ENCODE assay signal across 20 mouse cellular contexts in genomic region chr5:126324847-126325246, GRCm38 (mm10).
A peak's percentile ranks its signal among the peaks of the same experiment; 100 is the strongest.
DNase-seq lines count a peak whose midpoint lies in the region; ATAC-seq and TF ChIP-seq lines count a peak whose summit lies in the region.
"Had no signal": no experiment of that assay in that cellular context is flagged by ENCODE, and none has a peak within 500 bp of the region (broad histone marks: within the 10 kb centered on the region; RNA-seq: fewer than 3 reads in every experiment).

No protein-coding gene starts in this region.

- no peak overlapping the region for H3K4me3 ChIP-seq in forebrain, embryonic 11.5 days (ENCODE audit: low read depth, low read length)
- no peak overlapping the region for H3K4me3 ChIP-seq in forebrain, embryonic 15.5 days
- no peak overlapping the region for H3K4me3 ChIP-seq in kidney, postnatal 0 days (replicated peaks; ENCODE audit: low read depth, low read length)
- no peak overlapping the region for H3K4me3 ChIP-seq in testis, adult 2 months (ENCODE audit: control insufficient read depth, low read depth, low read length)
- H3K4me3 ChIP-seq: heart, embryonic 12.5 days; liver, embryonic 15.5 days; midbrain, embryonic 12.5 days; neural tube, embryonic 12.5 days had no signal

- H3K9me3 ChIP-seq in forebrain, embryonic 11.5 days (ENCODE audit: control insufficient read depth, low read length), result no peaks in the 10 kb centered on the region
- H3K9me3 ChIP-seq in forebrain, embryonic 15.5 days, result no peaks in the 10 kb centered on the region
- H3K9me3 ChIP-seq in kidney, postnatal 0 days (replicated peaks; ENCODE audit: low read length), result no peaks in the 10 kb centered on the region
- H3K9me3 ChIP-seq: neural tube, embryonic 12.5 days had no signal

- no peak for TF ChIP-seq POLR2A in testis, adult 2 months (IDR thresholded peaks at IDR 0.05; ENCODE audit: control insufficient read depth, low read depth, low read length)

- no peaks in the 10 kb centered on the region for H3K27me3 ChIP-seq in forebrain, embryonic 11.5 days (ENCODE audit: control insufficient read depth, insufficient read depth, low read length)
- H3K27me3 ChIP-seq in forebrain, embryonic 15.5 days, result no peaks in the 10 kb centered on the region
- no peaks in the 10 kb centered on the region for H3K27me3 ChIP-seq in kidney, postnatal 0 days (ENCODE audit: insufficient read depth, low read length)
- no peaks in the 10 kb centered on the region for H3K27me3 ChIP-seq in testis, adult 2 months (ENCODE audit: control insufficient read depth, insufficient read depth, low read length)
- H3K27me3 ChIP-seq: heart, embryonic 12.5 days; liver, embryonic 15.5 days; midbrain, embryonic 12.5 days; neural tube, embryonic 12.5 days had no signal

- no peak overlapping the region for H3K9ac ChIP-seq in forebrain, embryonic 11.5 days (ENCODE audit: low read length)
- H3K9ac ChIP-seq in forebrain, embryonic 15.5 days (replicated peaks), result no peak overlapping the region
- H3K9ac ChIP-seq in kidney, postnatal 0 days (ENCODE audit: low read depth, low read length), result no peak overlapping the region
- H3K9ac ChIP-seq: heart, embryonic 12.5 days; liver, embryonic 15.5 days; midbrain, embryonic 12.5 days; neural tube, embryonic 12.5 days had no signal

- TF ChIP-seq CTCF in kidney, postnatal 0 days (IDR thresholded peaks at IDR 0.05; ENCODE audit: low read depth), result peak; percentile 17; the same call in 1 of the 2 replicates
- peak; percentile 74 for TF ChIP-seq CTCF in testis, adult 2 months (IDR thresholded peaks at IDR 0.05; ENCODE audit: control insufficient read depth, insufficient read depth, insufficient replicate concordance, low read depth, low read length)

- WGBS in forebrain, embryonic 11.5 days, result 69% methylated on average over 6 of the region's 6 CpGs
- 45% methylated on average over 6 of the region's 6 CpGs for WGBS in forebrain, embryonic 15.5 days
- WGBS in kidney, postnatal 0 days, result 81% methylated on average over 6 of the region's 6 CpGs

- H3K4me1 ChIP-seq in forebrain, embryonic 11.5 days (replicated peaks; ENCODE audit: control insufficient read depth, insufficient read depth, low read length), result no peaks in the 10 kb centered on the region
- no peaks in the 10 kb centered on the region for H3K4me1 ChIP-seq in forebrain, embryonic 15.5 days
- H3K4me1 ChIP-seq in kidney, postnatal 0 days (replicated peaks; ENCODE audit: insufficient read depth, low read length), result no peaks in the 10 kb centered on the region
- no peaks in the 10 kb centered on the region for H3K4me1 ChIP-seq in testis, adult 2 months (ENCODE audit: control insufficient read depth, insufficient read depth, low read length)
- H3K4me1 ChIP-seq: heart, embryonic 12.5 days; liver, embryonic 15.5 days; midbrain, embryonic 12.5 days; neural tube, embryonic 12.5 days had no signal

- DNase-seq in forebrain, embryonic 11.5 days (ENCODE audit: low spot score), result peak; percentile 67
- no peak for DNase-seq in kidney, postnatal 0 days (ENCODE audit: low spot score)
- DNase-seq in kidney, postnatal 10 days, result no peak
- no peak for DNase-seq in testis, postnatal 10 days (ENCODE audit: low spot score)
- no peak for DNase-seq in gastrocnemius, adult 8-10 months (ENCODE audit: low spot score in 2 of 2)
- DNase-seq in MN1 (ENCODE audit: low spot score), result no peak
- DNase-seq: adrenal gland, postnatal 10 days; cerebellum, adult 9-11 months; embryo, embryonic 11 days; gastrocnemius, postnatal 36 days; heart, postnatal 4 days; kidney, postnatal 25 days; lung, postnatal 36 days; right cerebral cortex, postnatal 4 days had no signal

- H3K36me3 ChIP-seq in forebrain, embryonic 11.5 days (ENCODE audit: control insufficient read depth, insufficient read depth, low read length), result no peaks in the 10 kb centered on the region
- H3K36me3 ChIP-seq in forebrain, embryonic 15.5 days, result no peaks in the 10 kb centered on the region
- no peaks in the 10 kb centered on the region for H3K36me3 ChIP-seq in kidney, postnatal 0 days (ENCODE audit: insufficient read depth, low read length)
- H3K36me3 ChIP-seq in testis, adult 2 months (ENCODE audit: control insufficient read depth, insufficient read depth, low read length), result no peaks in the 10 kb centered on the region
- H3K36me3 ChIP-seq: heart, embryonic 12.5 days; liver, embryonic 15.5 days; midbrain, embryonic 12.5 days; neural tube, embryonic 12.5 days had no signal

- no peak overlapping the region for H3K4me2 ChIP-seq in forebrain, embryonic 11.5 days (ENCODE audit: low read depth, low read length, severe bottlenecking)
- no peak overlapping the region for H3K4me2 ChIP-seq in forebrain, embryonic 15.5 days (replicated peaks)
- H3K4me2 ChIP-seq in kidney, postnatal 0 days (ENCODE audit: low read length), result no peak overlapping the region
- H3K4me2 ChIP-seq: heart, embryonic 12.5 days; liver, embryonic 15.5 days; midbrain, embryonic 12.5 days; neural tube, embryonic 12.5 days had no signal

- no peak overlapping the region for H3K27ac ChIP-seq in forebrain, embryonic 11.5 days (ENCODE audit: low read depth, low read length)
- H3K27ac ChIP-seq in forebrain, embryonic 15.5 days (replicated peaks), result no peak overlapping the region
- no peak overlapping the region for H3K27ac ChIP-seq in kidney, postnatal 0 days
- no peak overlapping the region for H3K27ac ChIP-seq in testis, adult 2 months (ENCODE audit: control insufficient read depth, insufficient read depth, low read depth, low read length)
- H3K27ac ChIP-seq: liver, embryonic 15.5 days; midbrain, embryonic 12.5 days; neural tube, embryonic 12.5 days had no signal

- ATAC-seq in forebrain, embryonic 11.5 days (replicated peaks; ENCODE audit: low FRiP score), result peak; percentile 63; the same call in 1 of the 2 replicates
- no peak for ATAC-seq in forebrain, embryonic 15.5 days (replicated peaks)
- no peak for ATAC-seq in kidney, postnatal 0 days (replicated peaks; ENCODE audit: low FRiP score, low read depth)
